Mouse (Mus musculus) R1 (cell line): ENCODE measurements around the gene Shcbp1l.
"Not testable (repeated sequence)": the region's sequence is repeated elsewhere in the genome, so short reads cannot be mapped to it uniquely, and the experiment has no call there.

Source experiments
- DNase-seq: peaks from one replicate; pipeline ENCODE4 v3.0.0-alpha.2; 2018; ENCODE audit warnings: low read depth, low spot score

The Shcbp1l gene

DNA sequence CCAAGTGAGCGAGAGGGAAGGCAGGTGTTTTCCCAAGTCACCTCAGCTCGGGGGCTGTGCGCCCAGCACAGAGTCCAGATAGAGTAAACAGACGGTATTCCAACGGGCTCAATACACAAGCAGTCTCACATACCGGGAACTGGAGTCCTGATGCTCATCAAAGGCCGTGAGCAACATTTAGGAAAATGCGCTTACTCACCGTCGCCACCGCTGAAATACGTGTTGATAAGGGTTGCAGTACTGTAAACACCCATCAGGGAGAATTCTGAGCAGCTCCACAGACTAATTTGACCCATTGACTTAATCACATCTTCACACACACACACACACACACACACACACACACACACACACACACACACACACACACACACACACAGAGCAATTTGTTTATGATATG lies 691 bp upstream of the Shcbp1l start:
- DNase-seq: peak; percentile 74

DNA sequence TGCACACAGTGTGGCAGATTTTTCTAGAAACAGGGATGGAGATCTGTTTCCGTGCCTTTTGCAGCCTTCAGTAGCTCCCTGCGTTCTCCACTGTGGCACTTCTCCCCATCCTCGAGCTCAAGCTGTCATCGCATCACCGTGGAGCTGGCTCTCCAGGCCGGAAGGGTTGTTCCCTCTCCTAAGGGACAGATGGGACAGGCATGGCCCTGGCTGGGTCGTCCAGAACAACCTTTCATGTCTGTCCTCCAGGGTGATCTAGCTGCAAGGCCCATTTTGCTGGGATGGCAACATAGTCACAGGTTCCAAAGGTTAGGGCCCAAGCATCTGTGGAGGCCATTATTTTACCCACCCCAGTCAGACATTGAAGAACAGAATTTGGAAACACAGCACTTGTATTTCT lies 6.2 kb downstream of the Shcbp1l start:
- no peak for DNase-seq

DNA sequence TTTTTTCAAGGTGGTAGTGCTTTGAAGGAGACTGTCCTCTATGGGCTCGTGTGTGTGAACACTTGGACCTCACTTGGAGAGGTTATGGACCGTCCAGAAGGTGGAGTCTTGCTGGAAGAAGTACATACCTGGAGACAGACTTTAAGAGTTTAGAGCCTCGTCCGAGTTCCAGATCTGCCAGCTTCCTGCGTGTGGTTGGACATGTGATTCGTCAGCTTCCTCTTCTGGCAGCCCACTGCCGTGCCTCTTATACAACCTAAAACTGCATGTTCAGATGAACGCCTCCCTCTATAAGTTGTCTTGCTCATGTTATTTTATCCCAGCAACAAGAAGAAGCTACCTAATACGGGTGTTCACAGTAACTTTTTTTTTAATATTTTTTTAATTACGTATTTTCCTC lies 6.7 kb downstream of the Shcbp1l start:
- no peak for DNase-seq

DNA sequence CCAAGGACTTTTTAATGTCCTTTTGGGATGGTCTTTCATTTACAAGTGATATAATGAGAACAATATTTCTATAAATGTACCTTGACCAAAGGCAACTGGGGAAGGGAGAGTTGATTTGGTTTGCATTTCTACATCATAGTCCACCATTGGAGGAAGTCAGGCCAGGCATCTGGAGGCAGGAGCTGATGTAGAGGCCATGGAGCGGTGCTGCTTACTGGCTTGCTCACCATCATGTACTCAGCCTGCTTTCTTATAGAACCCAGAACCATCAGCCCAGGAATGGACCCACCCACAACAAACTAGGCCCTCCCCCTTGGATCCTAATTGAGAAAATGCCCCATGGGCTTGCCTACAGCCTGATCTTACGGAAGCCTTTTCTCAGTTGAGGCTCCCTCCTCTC lies 7.4 kb downstream of the Shcbp1l start:
- DNase-seq: no peak

DNA sequence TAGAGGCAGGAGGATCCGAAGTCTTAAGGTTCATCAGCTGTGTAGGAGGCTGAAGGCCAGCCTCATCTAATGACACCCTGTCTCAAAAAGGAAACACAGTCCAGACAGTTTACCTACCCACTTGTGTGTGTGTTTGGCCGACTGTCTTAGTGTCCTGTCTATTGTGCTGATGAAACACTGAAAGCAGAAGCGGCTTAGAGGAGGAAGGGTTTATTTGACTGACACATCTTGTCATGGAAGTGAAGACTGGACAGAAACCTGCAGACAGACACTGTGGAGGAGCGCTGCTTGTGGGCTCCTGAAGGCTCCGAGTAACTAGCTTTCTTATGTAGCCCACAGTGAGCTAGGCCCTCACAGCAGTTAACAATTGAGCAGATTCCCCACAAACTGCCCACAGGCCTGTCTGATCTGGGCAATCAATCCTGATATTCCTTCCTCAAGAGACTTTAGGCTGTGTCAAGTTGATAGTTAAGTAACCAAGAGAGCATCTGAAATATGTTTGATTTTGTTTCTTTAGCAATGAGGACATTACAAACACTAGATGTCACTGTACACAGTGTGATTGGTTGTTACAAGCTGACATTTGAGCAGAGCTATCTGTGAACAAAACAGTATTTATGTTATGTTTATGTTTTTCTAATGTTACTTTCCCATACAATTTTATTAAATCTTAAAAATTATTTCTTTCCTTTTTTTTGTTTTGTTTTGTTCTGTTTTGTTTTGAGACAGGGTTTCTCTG lies 9.1 kb downstream of the Shcbp1l start:
- DNase-seq: no peak

DNA sequence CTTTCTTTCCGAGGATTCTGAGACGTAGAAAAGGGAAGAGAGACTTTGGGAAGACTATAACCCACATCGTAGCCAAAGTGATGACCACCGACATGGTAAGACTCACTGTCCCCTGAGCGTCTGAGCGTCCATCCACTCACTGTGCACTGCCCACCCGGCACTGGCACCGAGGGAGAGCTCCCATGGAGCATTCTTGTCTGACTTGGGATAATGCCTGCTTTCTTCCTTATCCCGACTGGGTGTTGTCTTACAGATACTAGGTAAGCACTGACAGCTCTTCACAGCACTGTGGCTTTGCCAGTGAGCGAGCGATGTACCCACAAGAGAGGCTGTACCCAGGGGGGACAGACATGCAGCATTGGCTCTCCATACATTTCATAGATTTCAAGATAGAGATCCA lies 12.6 kb downstream of the Shcbp1l start:
- DNase-seq: no peak

DNA sequence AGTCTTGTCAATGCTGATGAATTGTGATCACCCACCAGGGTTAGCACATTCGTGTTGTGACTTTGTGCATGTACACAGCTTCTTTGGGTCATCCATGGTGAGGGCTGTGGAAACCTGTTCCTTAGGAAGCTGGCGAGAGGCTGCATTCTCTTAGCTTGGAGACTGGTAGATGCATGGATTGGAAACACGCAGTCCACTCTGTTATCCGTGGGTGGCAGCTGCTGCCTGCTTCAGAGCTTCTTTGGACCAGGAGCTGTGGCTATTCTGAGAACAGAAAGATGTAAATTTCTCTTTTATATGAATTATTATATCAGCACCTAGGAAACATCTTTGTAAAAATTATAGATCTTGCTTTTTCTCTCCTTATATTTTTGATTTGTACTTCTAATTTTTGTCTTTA lies 15.8 kb downstream of the Shcbp1l start:
- DNase-seq: no peak

DNA sequence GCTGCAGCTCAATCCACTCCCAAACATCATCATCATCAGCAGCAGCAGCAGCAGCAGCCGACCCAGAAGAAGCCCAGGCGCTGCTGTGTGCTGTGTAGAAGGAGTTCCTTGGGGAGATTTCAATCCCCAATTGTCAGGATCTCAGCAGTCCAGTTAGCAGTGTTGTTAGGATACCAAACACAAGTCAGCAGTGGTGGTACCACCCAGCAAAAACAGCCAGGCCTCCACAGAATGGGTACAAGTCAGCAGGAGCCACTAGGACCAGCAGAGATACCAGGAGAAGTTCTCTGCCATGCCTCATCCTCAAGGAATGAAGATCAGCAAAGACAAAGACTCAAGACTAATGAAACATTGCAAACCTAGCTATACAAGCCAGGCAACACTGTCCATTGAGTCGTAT lies 16.7 kb downstream of the Shcbp1l start:
- DNase-seq: no peak

DNA sequence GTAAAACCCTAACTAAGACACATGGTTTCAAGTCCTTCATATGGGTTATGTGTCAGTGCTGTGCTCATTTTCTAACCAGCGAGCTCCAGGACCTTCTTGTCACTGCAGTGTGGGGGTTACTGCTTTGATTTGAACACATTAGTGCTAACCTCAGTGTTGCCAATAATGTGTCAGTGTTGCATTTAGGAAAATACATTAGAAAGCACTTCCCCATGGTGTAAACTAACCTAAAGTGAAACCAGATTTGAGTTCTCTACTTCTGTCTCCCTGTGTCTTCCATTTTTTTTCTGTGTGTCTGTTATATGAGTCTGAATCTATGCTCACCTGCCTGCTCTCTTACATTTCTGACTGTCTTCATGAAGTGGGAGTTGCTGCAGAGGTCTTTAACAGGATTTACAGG lies 18.1 kb downstream of the Shcbp1l start:
- no peak for DNase-seq

DNA sequence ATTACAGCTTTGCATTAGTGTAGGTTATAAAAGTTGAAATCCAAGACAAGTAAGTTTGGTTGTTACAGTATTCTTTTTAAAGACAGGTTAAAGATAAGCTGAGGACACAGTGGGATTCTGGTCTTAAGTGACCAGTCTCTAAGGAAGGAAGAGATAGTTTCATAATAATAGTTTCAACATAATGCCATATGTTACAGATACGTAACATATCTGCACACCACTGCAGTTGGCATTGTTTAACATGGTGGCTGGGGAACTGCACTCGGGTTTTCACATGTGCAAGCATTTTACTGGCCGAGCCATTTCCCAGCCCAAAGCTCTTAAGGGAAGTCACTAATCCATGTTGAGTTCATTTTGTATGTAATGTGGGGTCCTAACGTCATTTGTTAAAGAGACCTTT lies 18.7 kb downstream of the Shcbp1l start:
- DNase-seq: no peak

DNA sequence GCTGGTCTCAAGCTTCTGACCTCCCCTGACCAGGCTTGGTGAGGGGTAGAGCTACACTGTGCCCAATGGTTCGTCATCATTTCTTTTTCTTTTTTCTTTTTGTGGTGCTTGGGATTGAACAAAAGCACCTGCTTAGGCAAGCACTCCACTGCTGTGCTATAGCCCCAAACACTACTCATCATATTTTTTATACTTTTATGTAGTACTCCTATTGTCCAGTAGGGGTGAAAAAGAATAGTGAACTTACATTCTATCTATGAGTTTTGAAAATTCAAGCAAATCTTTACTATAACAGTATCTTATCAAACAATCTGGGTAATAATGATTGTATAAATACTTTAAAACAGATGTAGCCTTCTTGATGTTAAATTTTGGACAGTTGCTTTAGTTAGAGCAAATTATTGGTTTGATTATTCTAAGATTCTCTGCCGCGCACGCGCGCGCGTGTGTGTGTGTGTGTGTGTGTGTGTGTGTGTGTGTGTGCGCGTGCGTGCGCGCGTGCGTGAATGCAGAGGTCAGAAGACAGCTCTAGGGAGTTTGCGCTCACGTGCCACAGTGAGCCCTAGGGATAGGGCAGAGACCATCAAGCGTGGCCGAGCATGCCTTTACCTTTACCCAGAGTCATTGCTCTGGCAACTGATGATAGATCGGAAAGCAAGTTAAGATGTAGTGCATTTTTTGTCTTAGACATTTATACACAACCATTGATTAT lies 21.3 kb downstream of the Shcbp1l start:
- peak; percentile 64 for DNase-seq

DNA sequence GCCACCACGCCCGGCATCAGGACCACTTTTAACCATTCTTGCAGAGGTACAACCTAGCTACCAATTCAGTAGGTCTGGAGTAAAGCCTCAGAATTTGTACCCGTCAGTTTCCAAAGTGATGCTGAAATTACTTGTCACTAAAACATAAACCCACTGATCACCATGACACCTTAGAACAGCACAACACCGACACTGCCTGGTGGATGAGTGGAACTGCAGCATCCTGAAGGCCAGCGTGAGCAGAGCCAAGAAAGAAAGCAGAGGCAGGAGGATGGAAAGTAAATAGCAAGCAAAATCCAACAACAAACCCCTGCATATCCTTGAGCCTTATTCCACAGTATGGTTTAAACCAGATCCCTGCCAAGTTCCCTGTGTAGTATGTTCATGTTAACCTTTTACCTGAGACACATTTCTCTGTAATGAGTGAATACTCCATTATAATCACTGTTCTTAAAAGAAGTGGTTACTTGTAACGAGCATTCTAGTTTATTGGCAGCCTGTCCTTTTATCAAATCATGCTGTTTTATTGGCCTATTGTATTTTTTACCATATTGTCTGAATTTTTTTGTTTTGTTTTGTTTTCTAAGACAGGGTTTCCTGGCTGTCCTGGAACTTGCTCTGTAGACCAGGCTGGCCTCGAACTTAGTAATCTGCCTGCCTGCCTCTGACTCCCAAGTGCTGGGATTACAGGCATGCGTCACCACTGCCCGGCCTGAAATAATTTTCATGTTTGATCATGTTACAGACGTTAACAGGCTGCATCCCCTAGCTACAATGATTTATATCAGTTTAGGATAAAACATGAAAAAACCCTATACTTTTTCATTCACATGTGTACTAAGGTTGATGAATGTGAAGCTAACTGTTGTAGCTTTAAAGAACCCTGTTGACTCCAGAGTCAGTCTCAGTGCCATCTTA lies 26.5 kb downstream of the Shcbp1l start:
- peak; percentile 84 for DNase-seq

DNA sequence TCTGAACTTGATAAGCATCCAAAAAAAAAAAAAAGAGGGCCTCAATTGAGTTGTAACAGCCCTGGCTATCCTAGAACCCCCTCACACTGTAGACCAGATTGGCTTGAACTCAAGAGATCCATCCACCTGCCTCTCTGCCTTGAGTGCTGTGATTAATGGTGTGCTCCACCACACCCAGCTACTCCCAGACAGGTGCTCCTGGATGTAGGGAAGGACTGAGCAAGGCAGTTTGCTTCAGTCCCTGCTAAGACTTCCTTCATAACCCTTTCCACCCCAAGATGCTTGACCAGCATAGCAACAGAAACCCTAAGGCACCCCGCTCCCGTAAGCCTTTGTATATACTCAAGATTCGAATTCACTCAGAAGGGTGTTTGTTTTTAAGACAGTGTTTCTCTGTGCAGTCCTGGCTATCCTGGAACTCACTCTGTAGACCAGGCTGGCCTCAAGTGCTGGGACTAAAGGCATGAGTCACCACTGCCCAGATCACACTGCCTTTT lies 28.2 kb downstream of the Shcbp1l start:
- DNase-seq: peak; percentile 43

DNA sequence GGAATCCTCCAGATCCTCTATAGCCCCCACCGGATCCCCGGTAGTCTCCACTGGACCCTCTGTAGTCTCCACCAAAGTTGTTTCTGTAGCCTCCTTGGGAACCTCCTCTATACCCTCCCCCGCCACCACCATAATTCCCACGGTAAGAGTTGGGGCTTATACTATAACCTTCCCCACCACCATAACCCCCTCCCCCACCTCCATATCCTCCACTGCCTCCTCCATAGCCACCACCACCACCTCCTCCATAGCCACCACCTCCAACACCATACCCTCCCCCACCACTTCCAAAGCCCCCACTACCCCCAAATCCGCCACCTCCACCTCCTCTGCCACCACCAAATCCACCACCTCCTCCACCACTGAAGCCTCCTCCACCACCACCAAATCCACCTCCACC lies 31.2 kb downstream of the Shcbp1l start:
- DNase-seq: no peak

DNA sequence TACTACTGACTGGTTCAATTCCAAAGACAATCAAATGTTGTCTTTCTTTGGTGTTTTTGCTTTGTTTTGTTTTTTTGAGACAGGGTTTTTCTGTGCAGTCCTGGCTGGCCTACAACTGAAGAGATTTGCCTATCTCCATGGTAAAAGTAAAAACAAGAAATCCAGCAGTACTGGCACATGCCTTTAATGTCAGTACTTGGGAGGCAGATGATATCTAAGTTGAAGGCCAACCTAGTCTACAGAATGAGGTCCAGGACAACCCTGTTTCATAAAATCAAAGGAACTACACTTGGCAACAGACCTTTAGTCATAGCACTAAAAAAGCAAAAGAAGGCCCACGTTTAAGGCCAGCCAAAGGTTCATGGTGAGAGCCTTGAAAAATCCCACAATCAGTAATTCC lies 36.8 kb downstream of the Shcbp1l start:
- no peak for DNase-seq

DNA sequence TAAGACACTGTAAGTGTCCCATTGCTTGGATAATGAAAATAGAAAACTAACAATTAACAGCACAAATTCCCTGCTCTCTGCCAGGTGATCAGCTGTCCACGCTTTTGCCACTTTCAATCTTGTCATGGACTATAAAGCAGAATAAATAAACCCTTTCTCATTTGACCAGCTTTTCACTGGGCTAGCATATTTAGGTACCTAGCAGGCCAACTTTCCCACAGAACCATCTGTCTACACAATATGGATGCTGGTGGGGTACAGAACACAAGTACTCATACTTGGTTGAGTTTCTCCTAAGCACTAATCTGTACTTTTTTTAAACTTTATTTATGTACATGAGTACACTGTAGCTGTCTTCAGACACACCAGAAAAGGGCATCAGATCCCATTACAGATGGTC lies 54.3 kb downstream of the Shcbp1l start:
- no peak for DNase-seq

DNA sequence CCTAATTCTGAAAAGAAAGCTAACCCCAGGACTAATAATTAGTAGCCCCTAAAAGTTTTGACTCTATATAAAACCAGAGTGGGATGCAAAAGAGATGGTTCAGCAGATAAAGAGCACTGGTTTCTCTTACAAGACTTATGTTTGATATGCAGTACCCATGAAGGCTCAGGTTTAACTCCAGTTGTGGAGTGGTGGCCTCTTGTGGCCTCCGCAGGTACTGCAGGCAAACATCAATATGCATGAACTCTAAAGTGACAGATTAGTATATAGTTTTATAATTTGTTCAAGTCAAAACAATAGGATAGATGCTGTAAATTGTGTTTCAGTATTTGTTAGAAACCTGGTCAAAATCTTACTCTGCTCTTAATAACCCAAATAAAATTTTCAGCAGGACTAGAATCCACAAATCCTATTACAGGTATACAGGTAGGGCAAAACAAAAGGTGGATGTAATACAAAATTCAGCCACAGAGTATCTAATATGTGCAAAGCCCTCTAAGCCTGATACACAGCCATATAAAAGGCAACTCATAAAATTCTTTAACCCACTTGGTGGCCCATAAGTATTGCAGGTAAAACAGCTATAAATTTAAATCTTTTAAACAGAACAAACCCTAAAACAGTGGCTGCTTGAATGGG lies 55.5 kb downstream of the Shcbp1l start:
- peak; percentile 79 for DNase-seq

DNA sequence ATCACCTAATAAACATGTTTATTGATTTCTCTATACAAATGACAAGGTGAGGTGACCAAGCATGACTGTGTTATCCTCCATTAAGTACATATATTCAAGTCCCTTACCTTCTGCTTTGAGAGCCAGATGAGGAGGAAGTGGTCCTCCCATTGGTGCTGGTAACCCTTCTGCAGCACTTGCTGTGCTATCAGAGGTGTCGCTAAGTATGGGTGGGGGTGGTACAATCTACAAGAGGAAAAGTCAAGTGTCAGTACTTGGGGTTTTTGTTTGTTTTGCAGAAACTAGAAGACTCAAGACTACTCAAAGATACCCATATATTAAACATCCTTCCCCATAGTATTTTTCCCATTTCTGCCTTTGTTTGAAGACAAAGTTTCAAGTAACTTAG lies 56.1 kb downstream of the Shcbp1l start:
- no peak for DNase-seq

DNA sequence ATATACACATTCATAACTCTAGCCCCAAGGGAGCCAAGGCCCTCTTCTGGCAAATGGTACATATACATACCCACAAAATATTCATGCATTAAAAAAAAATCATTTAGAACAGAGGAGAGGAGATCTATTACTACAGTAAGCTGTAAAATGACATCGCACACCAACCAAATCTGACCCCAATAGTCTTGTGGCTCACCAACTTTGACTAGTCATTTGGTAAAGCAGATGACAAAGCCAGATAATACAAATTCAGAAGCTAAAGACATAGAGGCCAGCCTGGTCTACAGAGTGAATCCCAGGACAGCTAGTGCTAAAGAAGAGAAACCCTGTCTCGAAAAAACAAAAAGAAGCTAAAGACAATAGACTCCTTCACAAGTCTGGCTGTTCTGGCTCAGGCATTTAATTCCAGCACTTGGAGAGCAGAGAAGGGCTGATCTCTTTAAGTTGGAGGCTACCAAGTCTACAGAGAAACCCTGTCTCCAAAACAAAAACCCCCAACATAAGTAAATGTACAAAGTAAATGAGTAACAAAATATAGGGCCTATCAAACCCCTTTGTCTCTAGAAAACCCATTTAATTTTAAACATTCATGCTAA lies 60.3 kb downstream of the Shcbp1l start:
- DNase-seq: no peak

DNA sequence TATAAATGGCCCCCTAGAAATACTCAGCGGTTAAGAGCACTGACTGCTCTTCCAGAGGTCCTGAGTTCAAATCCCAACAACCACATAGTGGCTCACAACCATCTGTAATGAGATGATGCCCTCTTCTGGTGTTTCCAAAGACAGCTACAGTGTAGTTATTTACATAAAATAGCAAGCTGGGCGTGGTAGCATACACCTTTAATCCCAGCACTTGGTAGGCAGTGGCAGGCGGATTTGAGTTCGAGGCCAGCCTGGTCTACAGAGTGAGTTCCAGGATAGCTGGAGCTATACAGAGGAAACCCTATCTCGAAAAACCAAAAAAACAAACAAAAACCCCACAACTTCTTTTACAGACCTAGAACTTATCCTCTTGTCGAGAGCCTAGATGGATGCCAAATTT lies 61.2 kb downstream of the Shcbp1l start:
- DNase-seq: not testable (repeated sequence)

DNA sequence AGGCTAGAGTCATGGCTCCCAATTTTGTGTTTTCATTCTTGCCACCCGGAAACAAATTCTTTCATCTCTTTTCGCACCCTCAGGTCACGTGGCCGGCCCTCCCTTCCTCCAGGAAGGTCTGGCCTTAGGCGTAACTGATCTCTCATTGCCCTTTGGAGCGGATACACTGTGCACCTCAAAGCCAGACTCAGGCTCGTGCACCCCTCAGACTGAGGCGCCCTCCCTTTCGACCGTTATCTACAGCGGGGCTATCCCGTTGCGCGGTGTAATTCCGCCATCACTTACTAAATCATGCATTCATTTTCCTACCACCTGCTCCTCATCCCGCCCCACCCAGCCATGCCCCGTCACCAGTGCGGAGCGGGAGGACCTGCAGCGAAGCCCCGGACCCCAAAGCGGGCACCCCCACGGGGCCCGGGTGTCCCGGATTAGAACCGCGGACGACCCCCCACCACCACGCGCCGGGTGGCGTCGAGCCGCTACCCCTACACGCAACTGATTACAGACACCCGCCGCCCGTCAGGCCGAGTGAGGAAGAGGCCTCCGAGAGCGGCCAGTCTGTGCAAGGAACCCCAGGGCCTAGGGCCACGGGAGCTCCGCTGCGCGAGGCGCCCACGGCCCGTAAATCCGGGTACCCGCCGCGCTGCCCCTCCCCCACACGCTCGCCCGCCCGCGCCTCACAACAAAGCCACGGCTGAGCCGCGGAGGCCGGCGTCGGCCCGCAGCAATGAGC lies 62.0 kb downstream of the Shcbp1l start:
- peak; percentile 86 for DNase-seq
